ENCODE assay signal across 8 mouse cellular contexts in the genomic region with DNA sequence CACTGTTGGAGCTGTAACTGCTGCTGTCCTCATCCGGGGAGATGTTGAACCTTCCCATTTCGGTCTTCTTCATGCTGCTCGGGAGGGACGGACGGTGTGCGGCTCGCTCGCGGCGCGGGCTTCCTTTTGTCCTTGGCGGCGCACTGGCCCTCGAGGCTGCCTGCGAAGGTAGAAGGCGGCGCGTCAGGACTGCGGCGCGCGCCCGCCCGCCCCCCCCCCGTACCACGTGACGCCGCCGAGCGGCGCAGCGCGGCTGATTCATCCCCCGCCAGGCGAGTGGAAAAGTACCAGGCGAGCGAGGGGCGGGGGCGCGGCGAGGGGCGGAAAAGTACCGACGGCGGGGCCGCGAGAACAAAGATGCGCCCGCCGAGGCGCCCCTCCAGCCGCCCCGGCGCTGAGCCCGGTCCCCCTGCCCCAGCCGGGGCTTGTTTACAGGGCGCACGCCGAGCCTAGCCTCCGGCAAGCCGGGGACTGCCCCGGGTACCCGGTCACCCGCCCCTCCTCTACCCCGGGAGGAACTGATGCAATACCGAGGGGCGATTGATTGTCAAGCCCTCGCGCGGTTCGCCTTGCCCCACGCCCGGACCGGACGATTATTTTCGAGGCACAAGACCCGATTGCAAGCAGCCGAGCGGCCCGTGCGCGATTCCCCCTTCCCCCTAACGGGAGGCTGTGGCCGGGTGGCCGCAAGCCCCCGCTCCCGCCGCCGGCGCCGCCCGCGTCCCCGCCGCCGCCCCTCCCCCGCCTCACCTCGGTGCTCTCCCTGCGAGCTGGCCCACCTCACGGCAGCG. TPM values are rescaled to one million over a fixed set of nuclear protein-coding genes. Genes with fewer than 3 reads are reported as not detected.
DNase-seq lines count a peak whose midpoint lies in the region; ATAC-seq lines count a peak whose summit lies in the region.

No protein-coding gene starts in this region.

- peaks cover 52% of the 10 kb centered on the region for H3K4me1 ChIP-seq in hindbrain, embryonic 13.5 days (replicated peaks)

- peak overlapping the region; percentile 88 for H3K4me3 ChIP-seq in hindbrain, embryonic 13.5 days

- no peaks in the 10 kb centered on the region for H3K27me3 ChIP-seq in hindbrain, embryonic 13.5 days

- DNase-seq in T-cell, adult 2 months (ENCODE audit: low spot score): peak; percentile 87
- DNase-seq in cerebellum, postnatal 25 days: peak; percentile 93 to 95
- DNase-seq in frontal cortex, postnatal 25 days (ENCODE audit: low spot score in 2 of 2): peak; percentile 69 to 77
- peak; percentile 88 to 90 for DNase-seq in layer of hippocampus, postnatal 36 days
- peak; percentile 83 for DNase-seq in lung, postnatal 25 days (ENCODE audit: low spot score)
- DNase-seq in retina, adult 2 months (ENCODE audit: low read depth, low spot score): peak; percentile 68
- DNase-seq in thymus, postnatal 25 days: peak; percentile 94

- ATAC-seq in hindbrain, embryonic 13.5 days (ENCODE audit: low FRiP score): peak; percentile 78

- H3K9ac ChIP-seq in hindbrain, embryonic 13.5 days: peak overlapping the region; percentile 99

- H3K36me3 ChIP-seq in hindbrain, embryonic 13.5 days: peaks cover 27% of the 10 kb centered on the region

- H3K27ac ChIP-seq in hindbrain, embryonic 13.5 days: peak overlapping the region; percentile 100

- H3K4me2 ChIP-seq in hindbrain, embryonic 13.5 days: peak overlapping the region; percentile 84

- no peaks in the 10 kb centered on the region for H3K9me3 ChIP-seq in hindbrain, embryonic 13.5 days

- under 1% methylated on average over 95 of the region's 101 CpGs for WGBS in hindbrain, embryonic 13.5 days

RNA-seq across cellular contexts. Expression of a gene that starts 0.7 kb away (rescaled TPM):
- polyA plus RNA-seq in hindbrain, embryonic 13.5 days (2015; fragmentation: Nextera tagmentation; extraction: Ambion mirVana): 133 TPM in 2 replicates
- total RNA-seq in layer of hippocampus, postnatal 36 days (2021): 10 to 100 TPM; 80.4 to 90.3 TPM

RNA-seq across cellular contexts. Expression of a gene that starts 56.1 kb away (rescaled TPM):
- 154 and 158 TPM in 2 replicates for polyA plus RNA-seq in hindbrain, embryonic 13.5 days (2015; fragmentation: Nextera tagmentation; extraction: Ambion mirVana)
- total RNA-seq in layer of hippocampus, postnatal 36 days (2021): 10 to 100 TPM; 78.3 to 79.3 TPM

Comparison
In these comparisons a context has a peak if more than half of its experiments do, and no peak if none do; other contexts are left out.
1. Peak in every context shown above with its lines: DNase-seq, ATAC-seq, H3K4me3 ChIP-seq and H3K27ac ChIP-seq.